Mouse (Mus musculus) MN1 (cell line): Measurements from ENCODE around the gene Mtmr12.
A peak's percentile ranks its signal among the peaks of the same experiment; 100 is the strongest.

Experiments used
- DNase-seq: peaks from one replicate; pipeline ENCODE4 v3.0.0-alpha.2; 2016; ENCODE audit warnings: low spot score

Gene Mtmr12

DNA sequence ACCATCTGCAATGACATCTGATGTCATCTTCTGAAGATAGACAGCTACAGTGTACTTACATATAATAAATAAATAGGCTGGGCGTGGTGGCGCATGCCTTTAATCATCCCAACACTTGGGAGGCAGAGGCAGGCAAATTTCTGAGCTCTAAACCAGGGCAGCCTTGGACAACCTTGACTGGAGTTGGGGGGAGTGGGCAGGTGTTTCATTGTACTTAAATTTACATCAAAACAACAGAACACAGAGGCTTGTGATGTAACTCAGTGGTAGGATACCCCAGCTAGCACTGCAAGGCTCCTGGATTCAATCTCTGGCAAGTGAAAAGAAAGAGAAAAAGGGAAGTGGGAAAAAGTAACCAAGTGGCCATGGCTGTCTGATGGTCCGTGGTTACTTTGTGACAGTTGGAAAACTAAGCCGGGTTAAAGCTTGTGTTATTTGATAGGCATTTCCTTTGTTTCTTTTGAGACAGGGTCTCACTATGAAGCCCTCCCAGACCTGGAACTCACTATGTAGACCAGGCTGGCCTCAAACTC lies 70.3 kb downstream of the Mtmr12 start:
- DNase-seq, result no peak

DNA sequence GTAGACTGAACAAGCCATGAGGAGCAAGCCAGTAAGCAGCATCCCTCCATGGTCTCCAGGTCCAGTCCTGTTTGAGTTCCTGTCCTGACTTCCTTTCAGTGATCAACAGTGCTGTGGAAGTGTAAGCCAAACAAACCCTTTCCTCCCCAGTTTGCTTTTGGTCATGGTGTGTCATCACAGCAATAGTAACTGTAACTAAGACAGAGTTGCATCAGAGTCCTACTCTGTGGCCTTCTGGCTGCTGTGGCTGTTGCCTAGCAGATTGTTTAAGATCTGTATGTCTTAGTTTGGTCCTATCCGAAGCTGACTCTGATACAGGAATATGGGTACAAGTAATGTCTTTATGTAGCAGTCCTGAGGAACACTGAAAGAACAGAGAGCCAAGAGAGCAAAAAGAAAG lies 75.0 kb downstream of the Mtmr12 start:
- no peak for DNase-seq

DNA sequence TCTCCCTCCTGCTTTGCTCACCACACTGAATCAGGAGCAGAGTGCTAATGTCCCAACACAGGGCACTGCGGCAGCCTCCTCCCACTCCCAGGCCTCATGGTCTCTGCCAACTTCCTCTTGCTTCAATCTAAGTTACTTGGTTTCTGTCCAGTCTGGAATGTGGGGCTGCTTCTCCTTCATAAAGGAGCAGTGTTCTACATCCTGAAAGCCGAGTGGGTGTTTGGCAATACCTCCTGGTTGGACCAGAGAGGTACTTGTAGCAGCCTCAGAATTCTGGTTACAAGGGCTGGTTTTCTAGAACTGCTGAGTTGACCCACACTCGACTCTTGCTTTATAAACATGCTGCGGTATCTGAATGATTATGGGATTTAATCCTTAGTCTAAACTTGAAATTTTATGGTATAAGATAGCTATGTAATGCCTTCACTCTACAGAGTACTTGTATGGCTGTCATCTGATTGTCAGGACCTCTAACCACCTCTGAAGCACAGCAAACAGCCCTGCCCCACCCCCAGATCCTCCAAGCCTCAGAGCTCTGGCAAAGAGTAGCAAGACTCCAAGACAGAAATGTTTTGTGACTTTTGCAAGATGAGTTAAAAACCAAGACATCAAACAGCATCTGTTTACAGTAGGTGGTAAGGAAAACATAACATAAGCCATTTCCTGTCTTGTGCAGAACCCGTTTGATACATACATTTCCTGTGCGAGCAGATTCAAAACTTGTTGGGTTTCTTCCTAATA lies 80.1 kb downstream of the Mtmr12 start:
- no peak for DNase-seq

DNA sequence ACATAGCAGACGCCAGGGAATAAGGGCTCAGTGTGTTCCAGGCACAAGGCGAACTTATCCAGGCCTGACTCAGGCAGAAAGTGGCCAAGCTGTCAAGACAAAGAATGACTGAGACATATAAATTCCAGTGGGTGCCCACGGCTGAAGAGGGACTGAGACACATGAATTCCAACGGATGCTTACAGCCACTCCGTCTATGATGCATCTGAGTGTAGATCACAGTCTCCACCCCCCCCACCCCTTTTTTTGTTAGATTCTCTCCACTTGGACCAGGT lies 80.6 kb downstream of the Mtmr12 start:
- DNase-seq, result no peak

DNA sequence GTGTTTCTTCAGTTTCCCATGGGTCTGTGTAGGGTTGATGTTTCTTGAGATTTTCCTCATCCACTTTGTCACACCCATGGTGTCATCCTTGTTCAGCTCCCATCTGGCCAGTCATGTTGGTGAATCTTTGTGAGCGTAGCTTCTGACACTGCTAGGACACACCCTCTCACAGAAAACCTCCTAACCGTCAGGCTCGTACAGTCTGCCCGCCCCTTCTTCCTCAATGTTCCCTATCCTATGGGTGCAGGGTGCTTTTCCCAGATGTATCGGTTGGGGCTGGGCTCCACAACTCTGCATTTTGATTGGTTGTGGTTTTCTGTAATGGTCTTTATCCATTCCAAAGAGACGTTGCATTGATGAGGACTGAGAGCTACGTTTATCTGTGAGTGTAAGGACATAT lies 85.5 kb downstream of the Mtmr12 start:
- no peak for DNase-seq

DNA sequence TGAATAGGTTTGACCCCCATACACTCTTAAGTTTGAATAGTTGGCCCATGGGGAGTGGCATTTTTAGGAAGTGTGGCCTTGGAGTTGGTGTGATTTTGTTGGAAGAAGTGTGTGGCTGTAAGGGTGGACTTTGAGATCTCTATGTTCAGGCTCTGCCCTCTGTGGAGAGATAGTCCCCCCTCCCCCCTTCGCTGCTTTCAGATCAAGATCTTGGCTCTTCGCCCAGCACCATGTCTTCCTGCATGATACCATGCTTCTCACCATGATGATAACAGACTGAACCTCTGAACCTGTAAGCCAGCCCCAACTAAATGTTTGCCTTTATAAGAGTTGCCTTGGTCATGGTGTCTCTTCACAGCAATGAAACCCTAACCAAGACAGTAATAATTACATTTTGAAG lies 86.9 kb downstream of the Mtmr12 start:
- DNase-seq, result no peak

DNA sequence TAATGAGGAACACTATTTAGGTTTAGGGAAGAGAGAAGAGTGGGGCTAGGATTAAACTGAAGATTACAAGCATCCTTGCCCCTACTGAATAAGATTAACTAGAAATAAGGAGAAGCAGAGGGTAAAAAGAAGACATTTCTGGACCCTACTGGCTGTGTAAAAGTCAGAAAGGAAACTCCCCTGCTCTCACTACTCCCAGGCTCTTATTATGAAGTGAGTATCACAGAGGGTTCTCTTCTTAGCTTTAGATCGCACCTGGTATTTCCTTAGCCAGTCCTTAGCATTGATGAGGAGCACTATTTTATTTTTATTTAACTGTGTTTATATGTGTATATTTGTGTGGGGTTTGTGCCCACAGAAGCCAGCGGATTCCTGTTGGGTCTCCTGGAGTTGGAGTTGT lies 91.4 kb downstream of the Mtmr12 start:
- DNase-seq, result no peak

DNA sequence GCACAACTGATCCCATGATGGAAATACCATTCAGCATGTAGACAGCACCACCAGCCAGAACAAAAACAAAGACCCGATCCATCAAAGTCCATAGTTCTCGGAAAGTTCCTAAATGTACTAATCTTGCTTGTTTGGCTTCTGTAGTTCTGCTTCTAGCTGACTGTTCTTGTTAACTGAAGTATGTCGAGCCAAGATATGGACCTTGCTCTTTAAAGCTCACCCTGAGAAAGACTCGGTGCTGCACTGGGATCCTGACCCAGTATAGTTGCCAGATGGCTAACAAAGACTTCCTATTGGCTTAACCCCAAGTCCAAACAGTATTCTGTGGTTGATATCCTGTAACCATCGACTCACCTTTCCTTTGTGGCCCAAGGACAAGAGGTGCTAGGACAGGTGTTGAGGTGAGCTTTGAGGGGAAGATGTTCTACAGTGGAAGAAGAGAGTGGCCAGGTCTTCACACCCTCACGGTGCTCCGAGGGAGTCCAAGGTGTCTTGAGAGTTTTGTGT lies 93.5 kb downstream of the Mtmr12 start:
- no peak for DNase-seq

DNA sequence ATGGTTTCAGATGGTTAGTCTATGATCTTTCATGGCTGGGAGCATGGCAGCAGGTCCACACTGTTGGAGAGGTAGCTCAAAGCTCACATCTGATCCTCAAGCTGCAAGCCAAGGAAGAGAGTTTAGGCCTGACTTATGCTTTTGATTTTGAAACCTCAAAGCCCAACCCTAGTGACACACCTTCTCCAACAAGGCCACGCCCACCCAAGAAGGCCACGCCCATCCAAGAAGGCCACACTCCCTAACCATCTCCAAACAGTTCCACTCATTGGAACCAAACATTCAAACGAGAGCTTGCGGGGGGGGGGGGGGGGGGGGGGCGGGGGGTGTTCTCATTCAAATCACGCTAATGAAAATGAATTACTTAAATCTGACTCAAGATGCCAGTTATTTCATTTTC lies 96.9 kb downstream of the Mtmr12 start:
- no peak for DNase-seq

DNA sequence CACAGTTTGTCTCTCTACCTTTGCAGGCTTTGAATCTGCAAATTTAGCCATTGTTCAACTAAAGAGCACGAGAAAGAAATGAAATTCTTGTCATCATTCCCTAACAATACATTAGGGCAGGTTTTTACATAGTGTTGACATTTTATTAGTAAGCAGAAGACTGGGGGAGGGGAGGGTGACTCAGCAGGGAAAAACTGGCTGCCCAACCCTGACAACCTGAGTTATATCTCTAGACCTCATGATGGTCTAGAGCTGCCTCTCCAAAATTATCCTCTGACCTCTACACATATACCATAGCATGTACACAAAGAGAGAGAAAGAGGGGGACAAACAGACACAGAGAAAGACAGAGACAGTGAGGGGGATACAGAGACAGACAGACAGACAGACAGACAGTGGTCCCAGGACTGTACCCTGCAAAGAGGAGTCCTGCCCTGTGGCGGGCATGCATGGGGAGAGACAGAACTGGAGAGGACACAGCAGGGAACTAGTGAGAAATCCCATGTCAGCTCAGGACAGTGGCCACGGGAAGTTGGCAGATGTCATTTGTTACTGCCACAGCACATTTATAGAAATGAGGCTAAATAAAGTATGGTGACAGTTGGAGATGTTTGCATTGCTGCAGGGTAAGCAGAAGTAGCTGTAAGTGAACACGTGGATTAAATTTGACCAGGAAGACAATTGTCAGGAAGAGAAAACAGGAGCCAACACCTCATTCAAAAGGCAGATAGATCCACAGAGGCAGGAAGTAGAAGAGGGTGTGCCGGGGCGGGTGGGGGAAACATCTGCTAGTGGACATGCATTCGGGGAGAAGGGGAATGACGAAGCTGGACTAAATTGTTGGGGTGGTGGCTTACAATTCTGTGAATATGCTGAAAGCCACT lies 101.6 kb downstream of the Mtmr12 start:
- no peak for DNase-seq

DNA sequence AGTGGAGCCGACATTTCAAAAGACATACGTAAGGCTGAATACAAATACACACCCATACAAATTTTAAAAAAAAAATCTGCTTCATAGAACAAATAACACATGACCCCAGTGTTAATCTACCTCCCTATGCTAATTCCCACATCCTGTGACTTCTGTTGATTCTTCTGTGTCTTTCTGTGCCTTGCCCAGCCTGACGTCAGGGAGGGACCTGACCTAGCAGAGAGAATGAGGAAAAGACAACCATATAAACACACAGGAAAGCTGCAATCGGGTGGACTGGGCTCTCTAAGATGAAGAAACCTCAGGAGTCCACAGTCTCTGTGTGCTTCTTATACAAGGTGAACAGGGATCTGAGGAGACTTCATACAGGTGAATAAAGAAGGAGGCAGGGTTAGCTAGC lies 102.3 kb downstream of the Mtmr12 start:
- DNase-seq, result no peak

DNA sequence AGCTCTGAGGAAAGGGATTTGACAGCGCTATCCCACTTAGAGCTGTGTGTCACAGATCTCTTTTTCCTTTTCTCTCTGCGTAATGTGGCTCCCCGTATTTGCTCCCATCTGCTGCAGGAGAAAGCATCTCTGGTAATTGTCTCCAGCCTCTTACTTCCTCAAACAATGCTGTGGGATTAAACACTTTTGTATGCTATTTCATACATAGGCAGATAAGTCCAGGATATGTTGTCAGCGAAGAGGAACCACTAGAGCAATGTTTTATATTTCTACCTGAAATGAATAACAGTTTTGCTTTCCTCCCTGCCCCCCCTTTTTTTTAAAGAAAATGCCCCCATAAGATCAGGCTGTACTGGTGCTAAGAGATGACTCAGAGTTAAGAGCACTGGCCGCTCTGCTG lies 103.7 kb downstream of the Mtmr12 start:
- no peak for DNase-seq

DNA sequence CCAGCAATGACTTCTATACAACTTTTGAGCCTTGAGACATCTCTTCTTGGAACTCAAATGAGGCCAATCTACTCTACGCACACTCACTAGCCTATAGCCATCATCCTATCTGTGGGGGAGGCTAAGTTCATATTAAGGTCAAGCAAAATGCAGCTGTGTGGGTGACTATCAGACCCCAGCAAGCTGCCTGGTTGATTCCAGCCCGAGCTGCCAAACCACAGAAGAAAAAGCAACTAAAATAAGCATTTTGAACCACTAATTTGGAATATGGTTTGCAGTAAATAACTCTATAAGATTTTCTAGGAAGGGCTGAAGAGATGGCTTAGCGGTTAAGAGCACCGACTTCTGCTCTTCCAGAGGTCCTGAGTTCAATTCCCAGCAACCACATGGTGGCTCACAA lies 105.8 kb downstream of the Mtmr12 start:
- no peak for DNase-seq

DNA sequence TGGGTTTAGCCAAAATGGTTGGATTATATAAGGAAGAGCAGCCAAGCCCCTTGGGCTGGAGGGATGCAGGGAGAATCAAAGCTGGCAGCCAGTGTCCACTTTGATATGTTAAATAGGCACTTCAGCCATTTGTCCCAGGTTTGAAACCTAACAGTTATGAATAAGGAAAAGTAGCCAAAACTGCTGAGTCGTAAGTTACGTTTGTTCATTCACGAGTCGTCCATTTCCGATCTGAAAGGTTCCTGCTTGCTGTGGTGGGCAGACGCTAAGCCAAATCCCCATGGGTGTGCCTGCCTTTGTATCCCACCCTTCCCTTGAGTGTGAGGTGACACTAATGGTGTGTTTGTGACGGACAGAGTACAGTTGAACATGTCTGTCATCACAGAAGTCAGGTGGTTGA lies 106.6 kb downstream of the Mtmr12 start:
- DNase-seq, result no peak

DNA sequence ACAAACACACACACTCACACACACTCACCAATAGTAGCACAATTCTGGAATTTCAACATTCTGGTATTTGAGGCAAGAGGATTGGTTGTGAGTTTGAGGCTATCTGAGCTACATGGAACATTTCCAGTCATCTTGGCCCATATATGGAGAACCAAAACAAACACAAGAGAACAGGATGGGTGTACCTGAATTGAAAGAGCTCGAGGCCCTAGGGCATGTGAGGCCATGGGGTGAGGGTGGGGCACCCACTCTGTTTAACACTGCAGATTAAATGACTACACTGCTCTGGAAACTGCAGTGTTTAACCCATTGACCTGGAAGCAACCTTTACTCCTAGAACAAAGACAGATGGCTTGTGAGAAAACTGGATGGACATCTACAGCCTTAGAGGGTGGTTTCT lies 108.4 kb downstream of the Mtmr12 start:
- no peak for DNase-seq

DNA sequence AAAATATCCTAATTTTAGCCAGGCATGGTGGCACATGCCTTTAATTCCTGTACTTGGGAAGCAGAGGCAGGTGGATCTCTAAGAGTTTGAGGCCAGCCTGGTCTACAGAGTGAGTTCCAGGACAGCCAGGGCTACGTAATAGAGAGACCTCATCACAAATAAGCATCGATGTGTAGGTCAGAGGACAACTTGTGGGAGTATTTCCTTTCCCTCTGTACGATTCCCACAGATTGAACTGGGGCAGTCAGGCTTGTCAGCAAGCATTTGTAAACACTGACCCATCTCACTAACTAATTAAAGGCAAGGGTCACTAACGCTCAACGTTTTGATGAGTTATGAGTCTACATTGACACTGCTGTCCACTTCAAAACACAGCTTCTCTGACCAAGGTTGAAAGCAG lies 109.8 kb downstream of the Mtmr12 start:
- DNase-seq, result no peak

DNA sequence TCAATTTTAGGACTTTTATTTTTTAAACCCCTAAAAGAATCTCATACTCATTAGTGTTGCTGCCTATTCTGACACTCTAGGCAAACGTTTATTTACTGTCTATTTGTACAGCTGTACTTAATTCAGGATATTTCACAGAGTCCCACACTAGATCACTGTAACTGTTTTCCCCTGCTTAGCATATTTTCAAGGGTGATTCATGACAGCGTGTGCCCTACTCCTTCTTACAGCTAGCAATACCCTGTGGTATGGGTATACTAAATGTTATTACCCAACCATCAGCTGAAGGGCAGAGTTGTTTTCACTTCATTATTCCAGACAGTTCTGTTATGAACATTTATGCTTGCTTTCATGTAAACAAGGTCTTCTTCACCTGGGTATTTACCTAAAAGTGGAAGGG lies 111.2 kb downstream of the Mtmr12 start:
- no peak for DNase-seq

DNA sequence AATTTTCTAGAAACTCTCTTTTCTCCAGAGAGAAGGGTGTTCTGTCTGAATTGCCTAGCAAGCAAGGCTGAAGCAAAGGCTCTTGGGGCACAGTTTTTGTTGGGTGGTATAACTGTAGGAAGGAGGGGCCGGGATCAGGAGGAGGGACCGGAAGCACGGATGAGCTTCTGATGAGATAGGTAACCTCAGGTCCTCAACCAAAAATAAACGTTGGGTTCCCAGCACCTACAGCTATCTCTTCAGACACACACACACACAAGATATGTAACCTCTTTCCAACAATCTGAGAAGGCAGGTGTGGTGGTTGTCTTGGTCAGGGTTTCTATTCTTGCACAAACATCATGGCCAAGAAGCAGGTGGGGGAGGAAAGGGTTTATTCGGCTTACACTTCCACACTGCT lies 112.5 kb downstream of the Mtmr12 start:
- DNase-seq, result no peak

DNA sequence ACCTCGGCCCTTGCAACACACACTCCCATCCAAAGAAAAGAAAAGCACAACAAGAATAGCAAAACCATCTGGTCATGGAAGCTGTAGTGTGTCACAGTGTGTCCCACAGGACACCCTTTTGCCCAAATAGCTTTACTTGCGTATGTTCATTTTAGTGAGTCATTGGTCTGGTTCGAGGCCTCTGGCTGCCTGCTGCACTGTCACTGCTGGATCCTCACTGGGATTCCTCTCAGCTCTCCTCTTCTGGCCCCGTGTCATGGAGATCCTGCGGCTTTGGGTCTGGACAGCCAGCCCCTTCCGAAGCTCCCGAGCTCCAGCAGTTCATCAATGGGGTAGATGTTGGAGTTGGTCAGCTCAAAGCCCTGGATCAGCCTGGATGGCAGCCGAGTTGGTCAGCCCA lies 113.6 kb downstream of the Mtmr12 start:
- no peak for DNase-seq

DNA sequence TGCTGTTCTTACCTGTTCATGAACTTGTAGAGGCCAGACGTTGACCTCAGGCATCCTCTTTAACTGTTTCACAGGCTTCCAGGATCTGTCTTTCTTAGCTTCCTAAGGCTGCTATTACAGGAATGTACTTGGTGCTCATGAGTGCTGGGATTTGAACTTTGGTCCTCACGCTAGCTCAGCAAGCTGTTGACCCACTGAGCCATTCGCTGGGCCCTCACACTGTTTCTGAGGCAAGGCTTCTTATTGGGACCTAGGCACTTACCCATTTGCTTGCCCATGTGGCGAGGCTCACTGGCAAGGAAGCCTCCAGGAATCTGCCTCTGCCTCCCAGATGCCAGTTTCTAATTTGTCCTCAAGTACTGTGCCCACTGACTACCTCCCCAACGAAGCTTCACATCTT lies 115.1 kb downstream of the Mtmr12 start:
- no peak for DNase-seq

DNA sequence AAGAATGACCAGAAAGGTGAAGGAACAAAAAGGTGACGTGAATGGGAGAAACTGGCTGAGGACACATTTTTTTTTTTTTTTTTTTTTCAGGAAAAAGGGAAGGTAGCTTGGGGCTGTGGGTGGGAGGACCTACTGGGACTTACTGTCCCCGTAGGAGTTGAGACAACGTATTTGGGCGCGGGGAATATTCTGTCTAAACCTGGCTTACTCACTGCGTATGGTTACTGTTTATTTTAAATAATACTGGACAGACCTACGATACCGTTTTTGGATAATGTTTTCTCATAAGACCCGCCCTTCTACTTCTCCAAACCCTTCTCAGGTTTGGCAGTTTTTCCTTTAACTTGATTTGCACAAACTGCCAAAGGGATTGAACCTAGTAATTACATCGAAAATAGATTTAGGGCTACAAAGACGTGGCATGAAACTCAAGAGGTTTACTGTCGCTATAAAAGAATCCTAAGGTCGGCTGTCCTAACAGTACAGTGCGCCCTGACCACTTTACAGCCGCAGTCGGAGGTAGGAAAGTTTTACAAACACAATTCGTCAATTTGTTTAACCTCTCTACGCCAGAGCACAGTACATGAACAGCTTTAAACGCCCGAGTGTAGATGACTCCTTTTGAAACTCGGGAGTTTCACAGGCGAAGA lies 115.7 kb downstream of the Mtmr12 start:
- peak; percentile 19 for DNase-seq

DNA sequence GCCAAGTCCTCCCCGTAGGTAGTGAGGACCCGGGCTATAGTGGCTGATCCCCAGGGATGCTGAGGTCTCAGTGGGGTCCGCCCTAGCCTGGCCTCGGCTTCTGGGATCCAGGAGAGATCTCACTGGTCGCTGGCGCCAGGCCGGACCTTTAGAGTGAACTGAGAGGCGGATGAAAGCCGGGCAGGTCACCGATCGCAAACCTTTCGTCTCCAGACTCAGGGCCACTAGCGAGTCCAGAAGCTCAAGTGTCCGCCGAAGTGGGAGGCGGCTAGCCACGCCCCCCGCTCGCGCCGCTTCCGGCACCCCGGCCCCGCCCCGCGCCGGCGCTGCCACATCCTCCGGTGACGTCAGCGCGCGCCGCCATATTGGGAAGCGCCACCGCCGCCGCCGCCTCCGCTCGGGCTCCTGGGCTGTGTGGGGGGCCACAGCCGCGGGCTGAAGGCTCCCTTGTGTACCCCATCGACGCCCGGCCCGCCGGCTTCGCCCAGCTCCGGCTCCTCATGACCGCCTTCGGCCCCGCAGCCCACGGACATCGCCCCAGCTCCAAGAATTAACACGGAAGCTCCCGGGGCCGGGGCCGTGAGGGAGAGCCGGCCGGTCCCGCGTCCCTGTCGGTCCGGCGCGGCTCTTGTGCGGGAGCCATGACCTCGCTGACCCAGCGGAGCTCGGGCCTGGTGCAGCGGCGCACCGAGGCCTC lies 116.4 kb downstream of the Mtmr12 start, which contains the start of gene Golph3:
TSS of gene Golph3 (plus strand) at position 360 of the 697 bp plus-strand sequence.
- peak; percentile 98 for DNase-seq
